Mouse (Mus musculus) monocyte, adult 59 days (primary cell): Measurements from ENCODE around the gene Grid1. TPM values are rescaled to one million over a fixed set of nuclear protein-coding genes. Genes with fewer than 3 reads are reported as not detected.

ENCODE experiments used
- total RNA-seq, 2 experiments: library from RNA; stranded (reverse); gene quantifications; one replicate each; pipeline ENCODE4 v1.2.4; 2023

Gene Grid1
- not detected for total RNA-seq

DNA sequence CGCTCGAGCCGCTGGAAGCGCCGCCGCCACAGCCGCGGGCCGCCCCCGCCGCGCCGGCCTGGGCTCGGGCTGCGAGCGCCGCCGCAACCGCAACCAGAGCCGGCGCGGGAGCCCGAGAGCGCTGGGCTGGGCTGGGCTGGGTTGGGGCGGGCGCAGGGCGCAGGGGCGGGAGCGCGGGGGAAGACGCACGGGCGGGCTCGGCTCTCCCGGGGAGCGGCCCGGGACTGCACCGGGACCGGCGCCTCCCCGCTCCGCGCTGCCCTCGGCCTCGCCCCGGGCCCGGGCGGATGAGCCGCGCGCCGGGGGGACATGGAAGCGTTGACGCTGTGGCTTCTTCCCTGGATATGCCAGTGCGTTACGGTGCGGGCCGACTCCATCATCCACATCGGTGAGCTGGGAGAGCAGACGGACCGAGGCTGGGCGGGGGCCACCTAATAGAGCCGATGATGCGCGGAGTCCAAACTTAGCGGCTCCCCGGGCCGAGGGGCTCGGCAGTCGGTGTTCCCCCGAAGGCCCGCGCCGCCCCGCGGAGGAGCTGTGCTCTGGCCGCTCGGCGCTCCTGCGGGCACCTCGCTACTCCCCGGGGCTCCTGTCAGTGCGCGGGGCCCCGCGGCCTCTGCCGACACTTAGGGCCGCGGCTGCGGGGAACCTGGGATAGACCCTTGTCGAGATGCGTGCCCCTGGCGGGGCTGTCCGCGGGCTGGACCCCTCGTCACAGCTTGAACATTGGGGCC, at the start of gene Grid1:
Gene Grid1 (plus strand): TSS at position 190 of the 734 bp plus-strand sequence.

Other genes with a start within 250 kb of the Grid1 start
- gene Ldb3, start 231.4 kb upstream of the Grid1 start, total RNA-seq, result not detected
- not detected for gene Opn4, start 220.0 kb upstream of the Grid1 start, total RNA-seq
- gene Wapl, start 146.2 kb upstream of the Grid1 start, total RNA-seq, result 10 to 100 TPM; 67.4 to 72.5 TPM